Mouse (Mus musculus): ENCODE measurements around the gene Tshz3.

- TF ChIP-seq EP300 (IDR thresholded peaks at IDR 0.05) (no peak), CTCF (IDR thresholded peaks at IDR 0.05) (no peak)
Observed at GRCm38 (mm10) chr7:36695791-36696241, 2.1 kb upstream of the Tshz3 start.

Measured in lung, postnatal 0 days (tissue).